Mouse (Mus musculus): Measurements from ENCODE around the gene Tshz2. TPM values are rescaled to one million over a fixed set of nuclear protein-coding genes. Genes with fewer than 3 reads are reported as not detected.

Tshz2 gene
- polyA plus RNA-seq, 1 experiment from 2014 or later: 7.2 TPM

- Histone ChIP-seq H3K4me2 (ENCODE audit: low read depth, low read length) (no peak overlapping the region), H3K36me3 (ENCODE audit: control insufficient read depth, insufficient read depth, low read length) (no peaks in the 10 kb centered on the region), H3K27ac (ENCODE audit: low read length) (no peak overlapping the region), H3K27me3 (ENCODE audit: control insufficient read depth, insufficient read depth, low read depth, low read length) (no peaks in the 10 kb centered on the region), H3K4me3 (ENCODE audit: low read length) (no peak overlapping the region), H3K9me3 (ENCODE audit: control insufficient read depth, low read length) (no peaks in the 10 kb centered on the region), H3K4me1 (replicated peaks; ENCODE audit: control insufficient read depth, insufficient read depth, low read length) (no peaks in the 10 kb centered on the region; the same call in 1 of the 2 replicates), H3K9ac (ENCODE audit: low read length) (no peak overlapping the region)
- 83% methylated on average over 6 of the region's 6 CpGs for WGBS
- no peak for ATAC-seq (ENCODE audit: low read depth)
These were observed 35.5 kb upstream of the Tshz2 start for GRCm38 (mm10) chr2:169597357-169597756.

- H3K4me3 ChIP-seq (ENCODE audit: low read length): no peak overlapping the region
- no peaks in the 10 kb centered on the region for H3K27me3 ChIP-seq (ENCODE audit: control insufficient read depth, insufficient read depth, low read depth, low read length)
- ATAC-seq (ENCODE audit: low read depth): no peak
- no peaks in the 10 kb centered on the region; the same call in 1 of the 2 replicates for H3K4me1 ChIP-seq (replicated peaks; ENCODE audit: control insufficient read depth, insufficient read depth, low read length)
- no peak overlapping the region for H3K4me2 ChIP-seq (ENCODE audit: low read depth, low read length)
- H3K36me3 ChIP-seq (ENCODE audit: control insufficient read depth, insufficient read depth, low read length): no peaks in the 10 kb centered on the region
- 79% methylated on average over 8 of the region's 8 CpGs for WGBS
- H3K27ac ChIP-seq (ENCODE audit: low read length): no peak overlapping the region
- no peak overlapping the region for H3K9ac ChIP-seq (ENCODE audit: low read length)
- no peaks in the 10 kb centered on the region for H3K9me3 ChIP-seq (ENCODE audit: control insufficient read depth, low read length)
These were observed 34.8 kb upstream of the Tshz2 start for GRCm38 (mm10) chr2:169597971-169598370.

- Histone ChIP-seq H3K4me2 (ENCODE audit: low read depth, low read length) (no peak overlapping the region), H3K4me3 (ENCODE audit: low read length) (no peak overlapping the region), H3K9me3 (ENCODE audit: control insufficient read depth, low read length) (no peaks in the 10 kb centered on the region), H3K9ac (ENCODE audit: low read length) (no peak overlapping the region), H3K4me1 (replicated peaks; ENCODE audit: control insufficient read depth, insufficient read depth, low read length) (no peaks in the 10 kb centered on the region; the same call in 1 of the 2 replicates), H3K27me3 (ENCODE audit: control insufficient read depth, insufficient read depth, low read depth, low read length) (no peaks in the 10 kb centered on the region), H3K27ac (ENCODE audit: low read length) (no peak overlapping the region), H3K36me3 (ENCODE audit: control insufficient read depth, insufficient read depth, low read length) (no peaks in the 10 kb centered on the region)
- ATAC-seq (ENCODE audit: low read depth): no peak
- 68% methylated on average over 4 of the region's 4 CpGs for WGBS
These were observed 33.2 kb upstream of the Tshz2 start for GRCm38 (mm10) chr2:169599591-169599990.

DNA sequence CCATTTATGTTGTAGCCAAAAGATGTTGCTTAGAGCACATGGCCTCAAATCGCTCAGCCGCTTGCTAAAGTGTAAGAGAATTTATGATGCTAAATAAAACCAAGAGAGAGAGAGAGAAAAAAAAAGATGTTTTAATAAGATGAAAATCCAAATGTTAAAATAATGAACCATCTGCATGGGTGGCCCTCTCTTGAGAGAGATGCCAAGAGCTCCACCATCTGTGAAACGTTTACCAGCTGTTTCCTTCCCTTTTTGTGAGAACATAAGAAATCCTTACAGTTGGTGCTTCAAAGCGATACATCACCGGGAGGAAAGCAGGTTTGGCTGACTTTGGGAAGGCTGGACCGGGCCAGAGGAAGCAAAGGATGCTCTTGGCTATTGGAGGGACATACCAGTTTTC is 32.6 kb upstream of the Tshz2 start:
- no peak overlapping the region for H3K27ac ChIP-seq (ENCODE audit: low read length)
- H3K4me2 ChIP-seq (ENCODE audit: low read depth, low read length): no peak overlapping the region
- 50% methylated on average over 6 of the region's 6 CpGs for WGBS
- H3K4me1 ChIP-seq (replicated peaks; ENCODE audit: control insufficient read depth, insufficient read depth, low read length): no peaks in the 10 kb centered on the region; the same call in 1 of the 2 replicates
- H3K9me3 ChIP-seq (ENCODE audit: control insufficient read depth, low read length): no peaks in the 10 kb centered on the region
- ATAC-seq (ENCODE audit: low read depth): peak; percentile 43; the same call in 1 of the 2 replicates
- H3K27me3 ChIP-seq (ENCODE audit: control insufficient read depth, insufficient read depth, low read depth, low read length): no peaks in the 10 kb centered on the region
- no peak overlapping the region for H3K9ac ChIP-seq (ENCODE audit: low read length)
- no peak overlapping the region for H3K4me3 ChIP-seq (ENCODE audit: low read length)
- no peaks in the 10 kb centered on the region for H3K36me3 ChIP-seq (ENCODE audit: control insufficient read depth, insufficient read depth, low read length)

DNA sequence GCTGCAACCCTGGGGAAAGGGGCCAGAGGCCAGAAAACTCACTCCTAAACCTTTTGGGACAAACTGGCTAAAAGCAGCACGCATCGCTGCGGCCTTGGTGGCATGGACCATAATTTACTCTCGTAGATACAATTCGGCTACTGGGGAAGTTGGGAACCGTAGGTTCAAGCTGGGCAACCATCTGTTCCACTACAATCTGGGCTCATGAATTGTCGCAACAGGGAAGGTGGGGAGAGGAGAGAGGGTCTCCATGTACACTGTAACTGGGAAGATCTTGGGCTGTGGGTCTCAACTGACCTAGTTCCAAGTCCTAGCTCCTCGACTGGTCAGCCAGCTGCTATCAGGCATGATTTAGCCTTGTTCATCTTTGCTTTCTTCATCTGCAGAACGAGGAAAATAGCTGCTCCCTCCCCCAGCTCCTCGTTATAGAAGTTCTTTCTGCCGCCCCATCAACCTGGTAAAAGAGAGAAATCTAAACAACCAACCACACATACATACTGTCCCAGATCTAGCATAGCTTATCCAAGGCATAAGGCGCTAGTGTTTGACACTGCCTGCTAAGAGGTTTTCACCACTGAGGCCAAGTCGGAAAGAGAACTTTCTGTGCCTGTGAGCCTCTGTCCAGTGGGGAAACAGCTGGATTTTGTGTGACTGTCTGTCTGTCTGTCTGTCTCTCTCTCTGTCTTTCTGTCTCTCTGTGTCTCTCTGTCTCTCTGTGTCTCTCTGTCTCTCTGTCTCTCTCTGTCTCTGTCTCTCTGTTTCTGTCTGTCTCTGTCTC is 25.7 kb upstream of the Tshz2 start:
- peak; percentile 50 for ATAC-seq (ENCODE audit: low read depth)
- H3K9me3 ChIP-seq (ENCODE audit: control insufficient read depth, low read length): no peaks in the 10 kb centered on the region
- H3K27ac ChIP-seq (ENCODE audit: low read length): 0 out of 2 replicates have a peak overlapping the region, but pooled peaks have one; percentile 82

GRCm38 (mm10) chr2:169607787-169608186 is 25.0 kb upstream of the Tshz2 start:
- peak overlapping the region; percentile 82 for H3K27ac ChIP-seq (ENCODE audit: low read length)
- peak; percentile 83 for ATAC-seq (ENCODE audit: low read depth)
- 0 out of 2 replicates have a peak overlapping the region, but pooled peaks have one; percentile 9 for H3K9ac ChIP-seq (ENCODE audit: low read length)
- H3K27me3 ChIP-seq (ENCODE audit: control insufficient read depth, insufficient read depth, low read depth, low read length): no peaks in the 10 kb centered on the region
- H3K4me3 ChIP-seq (ENCODE audit: low read length): no peak overlapping the region
- no peak overlapping the region for H3K4me2 ChIP-seq (ENCODE audit: low read depth, low read length)
- no peaks in the 10 kb centered on the region for H3K36me3 ChIP-seq (ENCODE audit: control insufficient read depth, insufficient read depth, low read length)
- WGBS: 0% methylated on average over 2 of the region's 2 CpGs
- no peaks in the 10 kb centered on the region for H3K9me3 ChIP-seq (ENCODE audit: control insufficient read depth, low read length)
- H3K4me1 ChIP-seq (replicated peaks; ENCODE audit: control insufficient read depth, insufficient read depth, low read length): peaks cover 23% of the 10 kb centered on the region

More for the DNA sequence above, 25.7 kb upstream of the Tshz2 start:
- Histone ChIP-seq H3K4me2 (ENCODE audit: low read depth, low read length) (no peak overlapping the region), H3K4me1 (replicated peaks; ENCODE audit: control insufficient read depth, insufficient read depth, low read length) (peaks cover 23% of the 10 kb centered on the region), H3K36me3 (ENCODE audit: control insufficient read depth, insufficient read depth, low read length) (no peaks in the 10 kb centered on the region), H3K4me3 (ENCODE audit: low read length) (no peak overlapping the region), H3K27me3 (ENCODE audit: control insufficient read depth, insufficient read depth, low read depth, low read length) (no peaks in the 10 kb centered on the region), H3K9ac (ENCODE audit: low read length) (no peak overlapping the region)
- 68% methylated on average over 13 of the region's 13 CpGs for WGBS

DNA sequence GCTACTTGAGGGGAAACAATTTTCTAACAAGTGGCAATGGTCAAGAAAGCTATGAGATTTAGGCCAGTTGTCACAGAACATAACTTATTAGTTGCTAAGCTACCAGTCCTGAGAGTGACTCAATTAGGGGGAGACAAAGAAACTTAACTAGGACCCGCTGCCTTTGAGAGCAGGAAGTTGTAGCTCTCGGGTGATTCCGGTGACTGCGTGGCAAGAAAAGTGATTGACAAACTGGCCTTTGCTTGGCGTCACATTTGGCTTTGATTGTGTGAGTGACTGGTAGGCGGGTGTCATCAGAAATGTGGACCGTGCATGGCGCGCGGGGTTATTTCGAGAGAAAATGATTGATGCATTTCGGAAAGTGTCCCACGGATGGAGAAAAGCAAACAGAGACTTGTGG is 22.9 kb upstream of the Tshz2 start:
- 15% methylated on average over 13 of the region's 13 CpGs for WGBS
- no peak for ATAC-seq (ENCODE audit: low read depth)
- H3K4me3 ChIP-seq (ENCODE audit: low read length): no peak overlapping the region

DNA sequence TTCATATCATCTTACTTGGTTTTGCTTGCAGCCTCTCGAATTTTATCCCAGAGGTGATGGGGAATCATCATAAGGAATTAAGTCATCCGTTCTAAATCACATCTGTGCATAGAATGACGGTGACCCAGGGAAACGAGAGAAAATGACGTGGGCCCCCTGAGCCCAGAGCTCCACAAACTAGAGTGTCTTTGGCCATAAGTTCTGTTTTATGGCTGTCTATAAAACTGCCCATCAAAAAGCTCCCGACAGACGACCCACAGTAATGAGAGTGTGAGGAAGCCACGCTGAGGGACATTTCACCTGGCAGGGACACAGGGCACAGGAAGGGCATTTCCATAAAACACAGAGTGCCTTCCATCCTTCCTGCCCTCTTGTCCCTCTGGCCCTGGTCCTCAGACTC is 21.9 kb upstream of the Tshz2 start:
- no peak overlapping the region for H3K4me2 ChIP-seq (ENCODE audit: low read depth, low read length)
- no peak overlapping the region for H3K9ac ChIP-seq (ENCODE audit: low read length)
- no peak overlapping the region for H3K4me3 ChIP-seq (ENCODE audit: low read length)
- H3K9me3 ChIP-seq (ENCODE audit: control insufficient read depth, low read length): no peaks in the 10 kb centered on the region
- H3K27ac ChIP-seq (ENCODE audit: low read length): no peak overlapping the region
- ATAC-seq (ENCODE audit: low read depth): no peak
- no peaks in the 10 kb centered on the region for H3K36me3 ChIP-seq (ENCODE audit: control insufficient read depth, insufficient read depth, low read length)
- no peaks in the 10 kb centered on the region for H3K27me3 ChIP-seq (ENCODE audit: control insufficient read depth, insufficient read depth, low read depth, low read length)
- WGBS: 84% methylated on average over 8 of the region's 8 CpGs
- H3K4me1 ChIP-seq (replicated peaks; ENCODE audit: control insufficient read depth, insufficient read depth, low read length): peaks cover 29% of the 10 kb centered on the region

More for the DNA sequence above, 22.9 kb upstream of the Tshz2 start:
- no peaks in the 10 kb centered on the region for H3K27me3 ChIP-seq (ENCODE audit: control insufficient read depth, insufficient read depth, low read depth, low read length)
- H3K9ac ChIP-seq (ENCODE audit: low read length): 0 out of 2 replicates have a peak overlapping the region, but pooled peaks have one; percentile 5
- peak overlapping the region; percentile 26; the same call in 1 of the 2 replicates for H3K4me2 ChIP-seq (ENCODE audit: low read depth, low read length)
- H3K36me3 ChIP-seq (ENCODE audit: control insufficient read depth, insufficient read depth, low read length): no peaks in the 10 kb centered on the region
- H3K4me1 ChIP-seq (replicated peaks; ENCODE audit: control insufficient read depth, insufficient read depth, low read length): peaks cover 29% of the 10 kb centered on the region
- H3K27ac ChIP-seq (ENCODE audit: low read length): no peak overlapping the region
- H3K9me3 ChIP-seq (ENCODE audit: control insufficient read depth, low read length): no peaks in the 10 kb centered on the region

DNA sequence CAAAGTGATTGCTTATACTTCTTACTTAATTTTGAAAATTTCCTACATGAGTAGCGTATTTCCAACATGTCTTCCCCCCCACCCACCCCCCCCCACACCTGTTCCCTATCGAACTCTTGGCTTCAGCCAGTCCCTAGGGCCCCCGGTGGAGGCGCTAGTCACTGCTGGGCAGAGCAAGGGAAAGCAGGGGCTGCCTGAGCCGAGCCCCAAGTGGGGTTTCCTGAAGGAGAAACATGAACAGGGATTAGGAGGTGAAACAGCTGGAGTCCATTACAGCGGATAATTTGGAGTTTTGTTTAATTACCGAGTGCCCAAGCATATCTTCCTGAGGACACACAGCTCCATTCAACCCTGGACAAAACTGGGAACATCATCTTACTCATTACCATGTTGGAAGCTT is 21.3 kb upstream of the Tshz2 start:
- H3K9ac ChIP-seq (ENCODE audit: low read length): no peak overlapping the region
- H3K27ac ChIP-seq (ENCODE audit: low read length): no peak overlapping the region
- H3K9me3 ChIP-seq (ENCODE audit: control insufficient read depth, low read length): no peaks in the 10 kb centered on the region
- ATAC-seq (ENCODE audit: low read depth): no peak
- H3K27me3 ChIP-seq (ENCODE audit: control insufficient read depth, insufficient read depth, low read depth, low read length): no peaks in the 10 kb centered on the region
- no peak overlapping the region for H3K4me2 ChIP-seq (ENCODE audit: low read depth, low read length)
- WGBS: 41% methylated on average over 7 of the region's 7 CpGs
- no peaks in the 10 kb centered on the region for H3K36me3 ChIP-seq (ENCODE audit: control insufficient read depth, insufficient read depth, low read length)
- no peak overlapping the region for H3K4me3 ChIP-seq (ENCODE audit: low read length)
- peaks cover 28% of the 10 kb centered on the region for H3K4me1 ChIP-seq (replicated peaks; ENCODE audit: control insufficient read depth, insufficient read depth, low read length)
